Mouse (Mus musculus): ENCODE measurements around the gene Ddc. TPM values are rescaled to one million over a fixed set of nuclear protein-coding genes. Genes with fewer than 3 reads are reported as not detected.

Gene Ddc
- polyA plus RNA-seq, 1 experiment from 2014 or later = 6.2 TPM

DNA sequence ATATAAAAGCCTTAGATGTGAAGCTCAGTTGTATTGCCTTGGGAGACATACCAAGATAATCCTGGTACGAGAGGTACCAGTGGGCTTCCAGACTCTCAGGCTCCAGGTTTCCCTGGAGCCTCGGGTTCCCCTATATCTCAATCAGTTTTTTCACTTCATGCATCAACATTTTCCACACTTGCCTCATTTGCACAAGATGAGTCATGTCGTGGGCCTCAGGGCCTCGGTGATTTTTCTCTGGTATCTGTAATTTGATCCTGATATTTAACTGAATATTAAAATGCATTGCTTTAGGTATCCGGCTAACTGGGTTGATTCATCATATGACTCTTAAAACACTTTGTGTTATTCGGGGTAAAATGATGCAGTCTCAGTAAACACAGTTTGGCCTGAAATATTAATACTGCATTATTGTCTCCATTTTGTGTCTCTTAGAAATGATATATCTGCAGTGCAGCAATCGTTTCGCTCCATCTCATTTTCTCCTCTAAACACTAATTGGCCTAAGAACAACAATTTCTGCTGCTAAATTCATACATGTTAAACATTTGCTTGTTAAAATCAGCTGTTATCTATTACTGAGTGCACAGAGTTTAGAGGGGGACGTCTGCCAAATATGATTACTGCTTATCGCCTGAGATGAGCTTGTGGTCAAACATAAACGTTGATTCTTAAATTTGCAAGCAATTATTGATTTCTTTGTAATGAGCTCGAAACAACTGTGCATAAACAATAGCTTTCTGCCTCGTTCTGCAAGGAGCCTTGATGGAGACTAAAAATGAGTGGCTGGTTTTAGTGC, 48.2 kb downstream of the Ddc start:
- 82% methylated on average over 13 of the region's 13 CpGs for WGBS
- Histone ChIP-seq H3K36me3 (no peaks in the 10 kb centered on the region), H3K27ac (peak overlapping the region; percentile 70), H3K4me3 (no peak overlapping the region), H3K9me3 (replicated peaks) (no peaks in the 10 kb centered on the region), H3K27me3 (ENCODE audit: low read depth, poor library complexity, severe bottlenecking) (no peaks in the 10 kb centered on the region), H3K4me1 (peaks cover 36% of the 10 kb centered on the region)
- no peak for DNase-seq (ENCODE audit: low spot score)

- H3K27me3 ChIP-seq (ENCODE audit: low read depth, poor library complexity, severe bottlenecking) = no peaks in the 10 kb centered on the region
- H3K9me3 ChIP-seq (replicated peaks) = no peaks in the 10 kb centered on the region
- WGBS = 89% methylated on average over 4 of the region's 4 CpGs
- H3K36me3 ChIP-seq = no peaks in the 10 kb centered on the region
- H3K4me3 ChIP-seq = no peak overlapping the region
- no peak for DNase-seq (ENCODE audit: low spot score)
- no peak overlapping the region for H3K27ac ChIP-seq
- peaks cover 31% of the 10 kb centered on the region for H3K4me1 ChIP-seq
Observed at GRCm38 (mm10) chr11:11848467-11848866, 49.5 kb downstream of the Ddc start.

DNA sequence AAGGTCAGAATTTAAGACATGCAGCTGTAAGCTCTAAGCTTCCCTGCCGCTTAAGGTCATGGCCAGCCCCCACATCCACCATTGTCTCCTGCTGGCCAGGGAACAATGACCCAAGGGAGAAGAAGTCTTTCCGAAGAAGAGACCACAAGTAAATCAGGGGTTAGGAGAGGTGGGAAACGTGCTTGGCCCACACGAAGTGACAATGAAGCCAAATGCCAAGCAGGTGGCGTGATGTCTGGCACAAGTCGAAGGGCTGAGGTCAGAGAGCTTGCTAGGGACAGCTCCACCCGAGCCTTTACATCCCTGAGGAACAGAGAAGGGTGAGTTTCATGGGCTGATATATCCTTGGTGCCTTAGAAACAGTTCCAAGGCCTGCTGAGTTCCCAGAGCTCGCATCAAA, 52.9 kb downstream of the Ddc start:
- Histone ChIP-seq H3K27ac (peak overlapping the region; percentile 67), H3K4me3 (no peak overlapping the region), H3K27me3 (ENCODE audit: low read depth, poor library complexity, severe bottlenecking) (no peaks in the 10 kb centered on the region), H3K36me3 (no peaks in the 10 kb centered on the region), H3K9me3 (replicated peaks) (no peaks in the 10 kb centered on the region), H3K4me1 (peaks cover 14% of the 10 kb centered on the region)
- peak; percentile 24 for DNase-seq (ENCODE audit: low spot score)
- WGBS = 75% methylated on average over 8 of the region's 8 CpGs

- 56% methylated on average over 13 of the region's 13 CpGs for WGBS
Observed at GRCm38 (mm10) chr11:11844367-11844971, 53.5 kb downstream of the Ddc start.

GRCm38 (mm10) chr11:11841590-11841989, 56.4 kb downstream of the Ddc start:
- no peak overlapping the region for H3K4me3 ChIP-seq
- H3K9me3 ChIP-seq (replicated peaks) = no peaks in the 10 kb centered on the region
- H3K4me1 ChIP-seq = peaks cover 30% of the 10 kb centered on the region
- DNase-seq (ENCODE audit: low spot score) = no peak
- WGBS = 71% methylated on average over 4 of the region's 4 CpGs
- H3K36me3 ChIP-seq = no peaks in the 10 kb centered on the region
- H3K27ac ChIP-seq = no peak overlapping the region; the same call in 1 of the 2 replicates
- no peaks in the 10 kb centered on the region for H3K27me3 ChIP-seq (ENCODE audit: low read depth, poor library complexity, severe bottlenecking)

More at GRCm38 (mm10) chr11:11844367-11844971, 53.5 kb downstream of the Ddc start:
- peaks cover 12% of the 10 kb centered on the region for H3K4me1 ChIP-seq
- DNase-seq (ENCODE audit: low spot score) = no peak
- no peak overlapping the region for H3K4me3 ChIP-seq
- peak overlapping the region; percentile 67 for H3K27ac ChIP-seq
- H3K9me3 ChIP-seq (replicated peaks) = no peaks in the 10 kb centered on the region
- H3K27me3 ChIP-seq (ENCODE audit: low read depth, poor library complexity, severe bottlenecking) = no peaks in the 10 kb centered on the region
- no peaks in the 10 kb centered on the region for H3K36me3 ChIP-seq

- Histone ChIP-seq H3K27me3 (ENCODE audit: low read depth, poor library complexity, severe bottlenecking) (no peaks in the 10 kb centered on the region), H3K9me3 (replicated peaks) (no peaks in the 10 kb centered on the region), H3K27ac (no peak overlapping the region), H3K4me3 (no peak overlapping the region), H3K36me3 (no peaks in the 10 kb centered on the region), H3K4me1 (peaks cover 39% of the 10 kb centered on the region)
- WGBS = 60% methylated on average over 2 of the region's 2 CpGs
- DNase-seq (ENCODE audit: low spot score) = no peak
Observed at GRCm38 (mm10) chr11:11840746-11841145, 57.2 kb downstream of the Ddc start.

GRCm38 (mm10) chr11:11839874-11840273, 58.1 kb downstream of the Ddc start:
- no peaks in the 10 kb centered on the region for H3K27me3 ChIP-seq (ENCODE audit: low read depth, poor library complexity, severe bottlenecking)
- no peaks in the 10 kb centered on the region for H3K9me3 ChIP-seq (replicated peaks)
- no peak for DNase-seq (ENCODE audit: low spot score)
- H3K27ac ChIP-seq = peak overlapping the region; percentile 54; the same call in 1 of the 2 replicates
- peaks cover 42% of the 10 kb centered on the region for H3K4me1 ChIP-seq
- WGBS = 89% methylated on average over 7 of the region's 7 CpGs
- no peak overlapping the region for H3K4me3 ChIP-seq
- no peaks in the 10 kb centered on the region for H3K36me3 ChIP-seq

DNA sequence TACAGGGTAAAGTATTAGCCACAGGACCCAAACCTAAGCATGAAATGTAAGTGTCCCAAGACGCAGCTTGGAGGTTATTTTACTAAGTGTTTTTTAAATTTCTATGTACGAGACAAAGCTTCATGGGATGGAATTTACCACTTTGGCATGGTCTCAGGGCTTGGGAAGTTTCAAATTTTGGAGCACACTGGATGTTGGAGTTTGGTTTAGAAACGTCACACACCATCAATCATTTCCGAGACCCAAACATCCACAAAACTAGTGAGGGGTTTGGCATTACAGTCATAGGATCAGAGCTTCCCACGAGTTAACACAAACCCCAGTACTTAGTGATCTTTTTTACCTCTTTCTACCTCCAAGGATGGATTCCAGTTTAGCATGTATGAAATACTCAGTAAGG, 60.6 kb downstream of the Ddc start:
- Histone ChIP-seq H3K27me3 (ENCODE audit: low read depth, poor library complexity, severe bottlenecking) (no peaks in the 10 kb centered on the region), H3K9me3 (replicated peaks) (no peaks in the 10 kb centered on the region), H3K4me1 (peaks cover 56% of the 10 kb centered on the region), H3K36me3 (no peaks in the 10 kb centered on the region), H3K27ac (peak overlapping the region; percentile 80), H3K4me3 (no peak overlapping the region)
- 78% methylated on average over 5 of the region's 5 CpGs for WGBS
- DNase-seq (ENCODE audit: low spot score) = no peak

DNA sequence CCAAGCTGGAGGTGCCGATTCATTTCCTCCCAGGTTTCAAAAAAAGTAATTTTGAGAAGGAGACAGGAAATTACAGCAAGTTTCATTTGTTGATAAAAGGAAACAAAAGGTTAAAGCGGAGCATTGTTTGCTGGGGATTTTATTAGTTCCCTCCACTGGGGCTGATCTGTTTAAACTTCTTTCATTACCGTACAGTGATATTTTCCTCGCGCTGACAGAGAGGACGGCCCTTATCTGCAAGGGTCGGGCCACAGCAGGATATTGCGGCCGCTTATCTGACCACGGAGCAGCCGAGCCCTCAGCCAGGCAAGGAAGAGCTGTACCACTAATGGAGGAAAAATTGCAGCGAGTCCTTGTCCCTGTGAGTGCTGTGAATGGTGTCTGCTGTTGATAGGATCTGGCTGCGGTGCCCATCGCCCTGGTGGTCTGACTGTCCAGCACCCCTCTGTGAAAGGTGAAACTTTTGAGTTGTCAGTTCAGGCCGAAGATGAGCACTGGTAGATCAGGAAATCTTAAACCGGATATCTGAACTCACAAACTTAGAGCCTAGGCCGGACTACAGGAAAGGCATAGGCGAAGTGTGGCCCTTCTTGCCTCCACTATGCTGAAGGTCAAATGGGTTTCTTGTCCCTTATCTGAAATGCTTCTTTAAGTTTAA, 61.1 kb downstream of the Ddc start:
- Histone ChIP-seq H3K9me3 (replicated peaks) (no peaks in the 10 kb centered on the region), H3K4me3 (no peak overlapping the region), H3K4me1 (peaks cover 61% of the 10 kb centered on the region), H3K27ac (peak overlapping the region; percentile 80), H3K36me3 (no peaks in the 10 kb centered on the region), H3K27me3 (ENCODE audit: low read depth, poor library complexity, severe bottlenecking) (no peaks in the 10 kb centered on the region)
- DNase-seq (ENCODE audit: low spot score) = no peak
- WGBS = 42% methylated on average over 18 of the region's 18 CpGs

GRCm38 (mm10) chr11:11836262-11836661, 61.7 kb downstream of the Ddc start:
- H3K4me3 ChIP-seq = no peak overlapping the region
- peak overlapping the region; percentile 80 for H3K27ac ChIP-seq
- no peaks in the 10 kb centered on the region for H3K27me3 ChIP-seq (ENCODE audit: low read depth, poor library complexity, severe bottlenecking)
- no peaks in the 10 kb centered on the region for H3K36me3 ChIP-seq
- no peak for DNase-seq (ENCODE audit: low spot score)
- no peaks in the 10 kb centered on the region for H3K9me3 ChIP-seq (replicated peaks)
- peaks cover 67% of the 10 kb centered on the region for H3K4me1 ChIP-seq
- WGBS = 61% methylated on average over 8 of the region's 8 CpGs

DNA sequence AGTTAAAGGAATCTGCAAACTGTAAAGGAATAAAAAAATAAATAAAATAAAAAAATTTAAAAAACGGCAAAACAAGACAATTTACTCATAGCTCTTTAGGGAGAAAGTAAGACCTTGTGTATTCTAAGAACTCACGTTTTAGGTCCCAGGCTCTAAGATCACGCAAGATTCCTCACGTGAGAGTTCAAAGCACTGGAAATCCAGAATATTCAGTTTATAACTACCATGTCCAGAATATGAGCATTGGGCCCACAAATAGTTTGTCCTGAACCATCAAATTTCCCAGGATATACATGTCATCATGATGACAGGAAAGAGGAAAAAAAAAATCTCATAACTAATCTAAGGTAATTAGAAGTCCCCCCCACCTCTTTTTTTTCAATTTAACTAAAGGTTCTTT, 62.2 kb downstream of the Ddc start:
- H3K36me3 ChIP-seq = no peaks in the 10 kb centered on the region
- no peaks in the 10 kb centered on the region for H3K27me3 ChIP-seq (ENCODE audit: low read depth, poor library complexity, severe bottlenecking)
- no peaks in the 10 kb centered on the region for H3K9me3 ChIP-seq (replicated peaks)
- no peak for DNase-seq (ENCODE audit: low spot score)
- peaks cover 72% of the 10 kb centered on the region for H3K4me1 ChIP-seq
- WGBS = 84% methylated on average over 4 of the region's 4 CpGs
- H3K27ac ChIP-seq = peak overlapping the region; percentile 80
- H3K4me3 ChIP-seq = no peak overlapping the region

DNA sequence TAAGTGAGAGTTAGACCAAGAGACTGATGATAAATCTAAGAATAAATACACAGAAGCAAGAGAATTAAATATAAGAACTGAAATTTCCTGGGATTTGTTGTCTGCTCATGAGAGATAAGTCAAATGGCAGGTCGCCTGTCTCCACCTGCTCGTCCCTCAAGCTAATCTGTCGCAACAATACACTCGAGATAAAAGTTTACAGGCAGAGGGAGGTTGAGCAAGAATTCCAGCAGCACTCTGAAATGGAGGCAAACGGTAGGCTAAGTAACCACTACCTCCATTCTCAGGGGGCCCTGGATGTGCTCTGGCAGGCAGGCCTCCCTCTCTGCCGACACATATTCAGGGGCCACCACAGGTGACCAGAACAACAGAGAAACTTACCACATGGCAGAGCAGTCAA, 62.6 kb downstream of the Ddc start:
- H3K4me1 ChIP-seq = peaks cover 76% of the 10 kb centered on the region
- peak overlapping the region; percentile 80 for H3K27ac ChIP-seq
- H3K36me3 ChIP-seq = no peaks in the 10 kb centered on the region
- 51% methylated on average over 6 of the region's 6 CpGs for WGBS
- no peaks in the 10 kb centered on the region for H3K27me3 ChIP-seq (ENCODE audit: low read depth, poor library complexity, severe bottlenecking)
- DNase-seq (ENCODE audit: low spot score) = no peak
- H3K4me3 ChIP-seq = no peak overlapping the region
- no peaks in the 10 kb centered on the region for H3K9me3 ChIP-seq (replicated peaks)

GRCm38 (mm10) chr11:11833100-11833499, 64.8 kb downstream of the Ddc start:
- Histone ChIP-seq H3K9me3 (replicated peaks) (no peaks in the 10 kb centered on the region), H3K4me1 (peaks cover 96% of the 10 kb centered on the region), H3K36me3 (no peaks in the 10 kb centered on the region), H3K27ac (peak overlapping the region; percentile 96), H3K4me3 (no peak overlapping the region), H3K27me3 (ENCODE audit: low read depth, poor library complexity, severe bottlenecking) (no peaks in the 10 kb centered on the region)
- WGBS = 5% methylated on average over 8 of the region's 8 CpGs
- DNase-seq (ENCODE audit: low spot score) = peak; percentile 62

All from limb, embryonic 10.5 days (tissue).